Mouse (Mus musculus): ENCODE data around the gene Dennd1c.

DNA sequence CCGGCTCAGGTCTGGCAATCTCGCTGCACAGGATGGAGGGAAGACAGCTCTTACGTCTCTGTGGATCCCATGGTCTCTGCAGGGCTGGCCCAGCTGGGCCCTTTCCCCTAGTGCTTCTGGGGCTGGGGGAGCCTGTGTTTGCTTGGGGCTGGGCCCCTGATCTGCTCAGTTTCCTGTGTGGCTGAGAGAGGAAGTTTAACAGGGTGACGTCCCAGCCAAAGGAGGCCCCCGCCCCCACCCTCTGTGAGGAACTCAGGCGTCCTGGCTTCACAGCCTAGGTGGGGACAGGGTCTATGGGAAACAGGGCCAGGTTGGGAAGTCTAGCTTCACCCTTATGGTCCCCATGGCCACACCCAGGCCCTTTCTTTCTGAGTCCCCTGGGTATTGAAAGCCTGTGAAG lies at the start of gene Dennd1c:
- no peak for TF ChIP-seq CTCF (IDR thresholded peaks at IDR 0.05; ENCODE audit: control insufficient read depth, insufficient read depth, insufficient read length)
- no peak for TF ChIP-seq USF1 (IDR thresholded peaks at IDR 0.05; ENCODE audit: low read depth)
- TF ChIP-seq FOSL1 (IDR thresholded peaks at IDR 0.05; ENCODE audit: insufficient read depth, low read length, poor library complexity, severe bottlenecking), result no peak
- no peak for TF ChIP-seq MYOG (IDR thresholded peaks at IDR 0.05; ENCODE audit: control insufficient read depth, extremely low read depth, insufficient read length)
- no peak for TF ChIP-seq MAX (IDR thresholded peaks at IDR 0.05)
- TF ChIP-seq CEBPB (IDR thresholded peaks at IDR 0.05; ENCODE audit: low read depth), result no peak
- no peak for TF ChIP-seq MYOD1 (IDR thresholded peaks at IDR 0.05; ENCODE audit: control insufficient read depth, insufficient read length, low read depth)

Measured in C2C12 (cell line).